ENCODE assay signal across 35 mouse cellular contexts in genomic region chr7:143583025-143583424, GRCm38 (mm10). TPM values are rescaled to one million over a fixed set of nuclear protein-coding genes. Genes with fewer than 3 reads are reported as not detected.
"Had no signal": no experiment of that assay in that cellular context is flagged by ENCODE, and none has a peak within 500 bp of the region (broad histone marks: within the 10 kb centered on the region; RNA-seq: fewer than 3 reads in every experiment).

No protein-coding gene starts in this region.

- H3K4me2 ChIP-seq: heart, embryonic 11.5 days; heart, embryonic 12.5 days; heart, embryonic 13.5 days; heart, embryonic 15.5 days; hindbrain, embryonic 12.5 days; hindbrain, embryonic 13.5 days; hindbrain, embryonic 14.5 days; hindbrain, embryonic 15.5 days; intestine, embryonic 15.5 days; kidney, embryonic 15.5 days had no signal

- ATAC-seq: hindbrain, embryonic 16.5 days; hindbrain, postnatal 0 days; intestine, embryonic 15.5 days; intestine, embryonic 16.5 days; intestine, postnatal 0 days had no signal

- H3K9ac ChIP-seq: heart, embryonic 12.5 days; heart, embryonic 13.5 days; heart, embryonic 15.5 days; hindbrain, embryonic 12.5 days; hindbrain, embryonic 13.5 days; hindbrain, embryonic 14.5 days; hindbrain, embryonic 15.5 days; intestine, embryonic 15.5 days; kidney, embryonic 15.5 days had no signal

- DNase-seq: heart, postnatal 10 days; heart, postnatal 14 days; heart, postnatal 36 days; heart, postnatal 4 days; kidney, adult 11 months; kidney, adult 18-20 months; kidney, adult 2 months; kidney, adult 8-10 months; kidney, adult 9 months; kidney, postnatal 10 days; kidney, postnatal 14 days; kidney, postnatal 25 days; kidney, postnatal 36 days; kidney, postnatal 4 days; layer of hippocampus, adult 9-11 months; layer of hippocampus, postnatal 36 days had no signal

- H3K4me3 ChIP-seq: heart, embryonic 12.5 days; heart, embryonic 13.5 days; heart, embryonic 15.5 days; hindbrain, embryonic 10.5 days; hindbrain, embryonic 12.5 days; hindbrain, embryonic 13.5 days; hindbrain, embryonic 15.5 days; intestine, embryonic 15.5 days; kidney, embryonic 15.5 days; layer of hippocampus, adult 2 months; left cerebral cortex, adult 2 months had no signal

- H3K27ac ChIP-seq: heart, embryonic 13.5 days; heart, embryonic 15.5 days; hindbrain, embryonic 10.5 days; hindbrain, embryonic 12.5 days; hindbrain, embryonic 13.5 days; hindbrain, embryonic 14.5 days; hindbrain, embryonic 15.5 days; hindbrain, postnatal 0 days; intestine, embryonic 15.5 days; kidney, embryonic 15.5 days; kidney, postnatal 0 days; layer of hippocampus, adult 2 months; left cerebral cortex, adult 2 months had no signal

- H3K4me1 ChIP-seq: heart, embryonic 15.5 days; hindbrain, embryonic 12.5 days; hindbrain, embryonic 13.5 days; hindbrain, embryonic 15.5 days; intestine, embryonic 15.5 days; kidney, embryonic 15.5 days had no signal

- H3K9me3 ChIP-seq: heart, embryonic 12.5 days; heart, embryonic 13.5 days; heart, embryonic 15.5 days; hindbrain, embryonic 10.5 days; hindbrain, embryonic 12.5 days; hindbrain, embryonic 13.5 days; hindbrain, embryonic 15.5 days; intestine, embryonic 15.5 days; kidney, embryonic 15.5 days had no signal

- H3K27me3 ChIP-seq: heart, embryonic 12.5 days; heart, embryonic 13.5 days; heart, embryonic 15.5 days; hindbrain, embryonic 12.5 days; hindbrain, embryonic 13.5 days; hindbrain, embryonic 15.5 days; intestine, embryonic 15.5 days; kidney, embryonic 15.5 days had no signal

RNA-seq across cellular contexts. Expression of gene Tnfrsf26, which starts 45.5 kb away (rescaled TPM):
- total RNA-seq: layer of hippocampus, adult 2 months; left cerebral cortex, adult 18-20 months; left cerebral cortex, adult 2 months had no signal
